Mouse (Mus musculus): ENCODE measurements at regions not wholly inside any gene's neighbourhood (a gene's known extent, or its start where the extent isn't known, plus 50 kb on each side); places are given as distances from the start of the nearest gene placed in this dataset.

- DNase-seq (ENCODE audit: low spot score in 2 of 2): peak in 1 of 2 experiments; percentile 30
Measured at GRCm38 (mm10) chr3:80631391-80631790, 171.2 kb downstream of the Gria2 start.

DNA sequence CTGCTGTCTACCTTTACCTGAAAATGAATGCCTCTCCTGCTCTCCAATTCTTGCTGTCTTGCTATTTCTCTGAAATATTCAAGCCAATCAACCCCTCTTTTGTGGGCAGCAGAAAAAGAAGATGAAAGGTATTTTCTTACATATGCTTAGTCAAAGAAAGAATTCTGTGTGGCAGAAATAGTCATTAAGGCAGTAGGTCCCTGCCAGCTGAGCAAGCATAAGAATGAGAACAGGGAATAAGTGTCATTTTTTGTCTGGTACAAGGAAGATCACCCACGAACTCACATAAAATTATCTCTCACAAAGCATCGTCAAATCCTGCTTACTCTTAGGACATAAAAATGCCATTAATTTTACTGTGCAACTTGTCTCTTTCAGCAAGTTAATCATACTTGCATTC lies 192.2 kb downstream of the Gria2 start:
- DNase-seq (ENCODE audit: low spot score in 2 of 2): peak in 1 of 2 experiments; percentile 35

GRCm38 (mm10) chr3:80608467-80608866 lies 194.2 kb downstream of the Gria2 start:
- peak in 1 of 2 experiments; percentile 46 for DNase-seq (ENCODE audit: low spot score in 2 of 2)

GRCm38 (mm10) chr3:80607809-80608208 lies 194.8 kb downstream of the Gria2 start:
- peak in 1 of 2 experiments; percentile 26 for DNase-seq (ENCODE audit: low spot score in 2 of 2)

- no peak for DNase-seq (ENCODE audit: low spot score in 2 of 2)
Measured at GRCm38 (mm10) chr3:80597549-80597948, 205.1 kb downstream of the Gria2 start.

GRCm38 (mm10) chr3:80567514-80567913 lies 235.1 kb downstream of the Gria2 start:
- DNase-seq (ENCODE audit: low spot score in 2 of 2): no peak

- DNase-seq (ENCODE audit: low spot score in 2 of 2): no peak
Measured at GRCm38 (mm10) chr3:80566236-80566635, 236.4 kb downstream of the Gria2 start.

GRCm38 (mm10) chr3:80546151-80546695 lies 256.4 kb downstream of the Gria2 start:
- DNase-seq (ENCODE audit: low spot score in 2 of 2): no peak

DNA sequence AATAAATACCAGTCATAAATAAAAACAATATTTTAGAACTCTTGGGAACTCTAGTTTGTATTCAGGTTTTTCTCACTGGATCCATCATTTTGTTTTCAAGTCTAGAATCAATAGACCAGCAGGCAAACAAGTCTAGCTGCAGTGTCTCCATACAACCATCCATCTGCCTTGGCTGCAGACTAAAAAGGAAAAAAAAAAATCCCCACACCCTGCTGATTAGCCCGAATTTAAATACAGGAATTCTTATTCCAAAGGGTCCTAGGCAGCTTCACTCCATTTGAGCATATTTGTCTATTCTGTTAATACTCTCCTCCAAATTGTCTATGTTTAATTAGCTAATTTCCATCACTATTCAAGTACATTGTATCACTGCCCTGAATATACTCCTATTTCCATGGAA lies 258.9 kb downstream of the Gria2 start:
- no peak for DNase-seq (ENCODE audit: low spot score in 2 of 2)

DNA sequence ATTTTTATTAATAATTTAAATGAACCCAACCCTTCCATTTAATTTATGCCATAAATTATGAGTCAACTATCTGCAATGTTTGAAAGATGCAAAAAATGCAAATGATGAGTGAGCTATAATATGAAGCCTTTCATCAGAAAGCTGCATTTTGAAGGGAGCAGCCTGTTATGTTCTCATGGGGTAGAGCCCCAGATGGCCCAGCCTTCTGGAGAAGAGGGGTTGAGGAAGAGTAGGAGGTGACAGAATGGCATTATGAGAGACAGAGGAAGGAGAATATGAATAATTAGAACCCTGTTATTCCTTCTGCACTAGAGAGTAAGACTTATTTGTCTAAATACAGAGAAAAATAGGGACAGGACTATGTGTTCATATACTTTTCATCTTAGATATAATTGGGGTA lies 261.3 kb downstream of the Gria2 start:
- DNase-seq (ENCODE audit: low spot score in 2 of 2): peak; percentile 85 to 93

DNA sequence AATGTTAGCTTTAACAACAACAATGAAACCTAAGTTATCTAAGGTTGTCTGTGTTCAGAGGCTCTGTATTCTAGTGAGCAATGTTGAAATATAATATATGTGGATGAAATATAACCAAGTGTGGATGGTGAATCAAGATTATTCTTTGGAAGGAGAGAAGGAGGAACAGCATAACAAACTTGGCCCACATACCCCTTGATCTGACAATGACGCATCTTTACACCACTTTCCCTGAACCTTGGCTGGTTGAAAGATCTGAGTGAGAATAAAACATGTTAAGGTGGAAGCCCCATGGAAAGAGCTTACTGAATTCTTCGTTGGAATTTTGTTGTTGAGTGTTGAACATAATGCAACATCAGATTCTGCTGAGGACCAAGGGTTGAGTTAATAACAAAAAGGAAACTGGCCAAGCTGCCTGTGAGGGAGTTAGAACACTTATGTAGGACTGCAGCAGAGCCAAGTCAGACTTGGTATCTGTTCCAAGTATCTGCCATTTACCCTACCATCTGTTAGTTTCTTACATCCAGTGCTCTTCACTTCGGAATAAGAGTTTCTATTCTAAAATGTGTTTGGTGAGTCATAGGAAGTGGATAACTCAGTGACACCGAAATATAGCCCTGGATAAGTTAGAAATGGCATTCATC lies 268.8 kb downstream of the Gria2 start:
- peak; percentile 16 to 68 for DNase-seq (ENCODE audit: low spot score in 2 of 2)

DNA sequence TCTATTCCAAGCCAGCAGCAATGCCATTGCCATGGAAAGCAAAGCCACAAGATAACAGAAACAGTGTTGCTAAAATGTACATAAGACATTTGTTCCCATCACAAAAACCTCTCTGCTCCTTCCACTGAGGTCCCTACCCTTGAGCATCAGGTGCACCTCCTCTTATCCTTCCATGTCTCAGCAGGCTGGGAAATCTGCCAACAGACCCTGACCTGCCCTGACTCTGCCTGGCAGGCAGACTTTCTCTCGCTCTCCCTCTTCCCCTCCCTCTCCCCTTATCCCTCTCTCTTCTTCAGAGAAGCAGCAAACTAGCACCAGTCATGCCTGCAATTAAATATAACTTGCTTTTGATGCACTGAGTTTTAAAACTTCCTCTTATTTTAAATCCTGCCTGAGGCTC lies 288.6 kb downstream of the Gria2 start:
- DNase-seq (ENCODE audit: low spot score in 2 of 2): no peak

DNA sequence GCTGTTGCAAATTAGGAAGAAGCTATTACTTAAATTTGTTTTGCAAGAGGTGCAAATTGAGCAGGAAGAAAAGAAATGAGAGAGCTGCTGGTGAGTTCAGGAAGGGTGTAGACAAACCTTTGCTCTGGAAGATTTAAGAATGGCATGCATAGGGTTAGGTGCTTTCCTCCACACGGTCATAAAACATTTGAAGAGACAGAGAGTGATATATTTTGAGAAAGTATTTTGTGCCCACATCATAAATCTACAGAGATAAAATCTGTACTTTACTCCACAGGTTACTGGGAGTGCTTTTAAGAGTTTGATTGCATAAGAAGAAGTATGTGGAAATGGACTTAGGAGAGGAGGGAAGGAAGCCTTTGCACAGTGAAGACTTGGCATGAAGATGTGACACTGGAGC lies 293.4 kb downstream of the Gria2 start:
- no peak for DNase-seq (ENCODE audit: low spot score in 2 of 2)

GRCm38 (mm10) chr3:80506701-80507100 lies 295.9 kb downstream of the Gria2 start:
- DNase-seq (ENCODE audit: low spot score in 2 of 2): no peak

- no peak for DNase-seq (ENCODE audit: low spot score in 2 of 2)
Measured at GRCm38 (mm10) chr3:80501117-80501516, 301.5 kb downstream of the Gria2 start.

DNA sequence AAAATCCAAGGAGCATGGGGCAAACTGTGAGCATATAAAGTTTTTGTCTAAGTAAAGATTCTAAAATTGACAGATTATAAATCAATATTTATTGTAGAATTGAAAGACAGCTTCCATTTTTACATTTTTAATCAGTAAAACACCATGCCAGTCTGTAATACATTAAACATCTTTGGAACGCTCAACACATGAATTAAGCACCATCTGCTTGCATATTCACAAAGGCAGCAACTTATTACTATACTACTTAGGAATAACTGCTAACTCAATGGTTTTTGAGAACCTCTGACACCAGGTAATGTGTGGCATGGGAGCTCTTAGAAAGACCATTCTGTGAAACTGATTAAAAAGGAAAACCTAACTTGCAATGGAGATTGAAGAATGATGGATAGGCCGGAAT lies 306.1 kb downstream of the Gria2 start:
- peak in 1 of 2 experiments; percentile 17 for DNase-seq (ENCODE audit: low spot score in 2 of 2)

DNA sequence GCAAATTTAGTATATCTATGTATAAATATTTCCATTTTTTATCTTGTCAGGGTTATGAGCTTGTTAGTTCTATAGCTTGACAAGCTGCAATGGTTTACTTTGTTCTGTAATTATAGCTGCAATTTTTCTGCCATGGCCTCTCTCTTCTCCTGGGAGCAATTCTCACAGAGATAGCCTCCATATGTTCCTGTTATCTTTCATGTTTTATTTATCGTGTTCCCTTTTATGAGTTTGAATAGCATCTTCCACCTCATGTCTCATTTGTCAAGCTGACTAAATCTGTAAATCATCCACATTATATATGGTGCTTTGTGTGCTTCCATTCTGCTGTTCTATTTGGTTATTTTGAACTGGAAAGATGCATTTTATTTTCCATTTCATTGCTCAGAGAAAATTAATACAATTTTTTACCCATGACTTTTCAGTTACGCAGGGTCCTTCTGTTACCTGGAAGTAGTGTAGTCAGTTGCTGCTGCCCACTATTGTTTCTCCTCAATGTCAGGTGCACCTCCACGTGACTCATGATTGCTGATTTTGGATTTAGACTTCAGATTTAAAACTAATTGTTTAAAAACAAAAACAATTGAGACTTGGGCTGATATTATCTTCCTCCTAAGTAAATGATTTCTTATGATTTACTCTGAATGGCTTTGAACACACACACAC lies 318.3 kb downstream of the Gria2 start:
- DNase-seq (ENCODE audit: low spot score in 2 of 2): no peak

GRCm38 (mm10) chr3:80478676-80479075 lies 324.0 kb downstream of the Gria2 start:
- DNase-seq (ENCODE audit: low spot score in 2 of 2): peak in 1 of 2 experiments; percentile 28

DNA sequence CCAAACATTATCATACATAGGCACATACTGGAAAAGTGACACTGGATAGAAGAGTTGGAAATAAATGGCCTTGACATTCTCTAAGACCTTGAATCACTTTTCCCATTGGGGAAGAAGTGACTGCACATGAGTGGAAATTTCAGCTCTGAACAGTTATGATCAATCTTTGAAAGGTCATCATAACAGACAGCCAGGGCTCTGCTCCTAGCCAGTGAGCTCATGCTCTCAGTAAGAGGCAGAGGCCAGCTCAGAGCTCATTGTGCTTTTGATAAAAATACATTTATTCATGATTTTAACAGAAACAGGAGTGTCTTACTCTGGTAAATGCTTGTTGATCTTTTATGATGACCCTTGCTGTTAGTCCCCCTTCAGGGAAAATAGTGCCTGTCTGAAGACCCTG lies 328.9 kb downstream of the Gria2 start:
- DNase-seq (ENCODE audit: low spot score in 2 of 2): no peak

Data from layer of hippocampus, adult 18-20 months (tissue).